Mouse (Mus musculus): ENCODE results near the gene Ifitm6. TPM values are rescaled to one million over a fixed set of nuclear protein-coding genes. Genes with fewer than 3 reads are reported as not detected.

Ifitm6 gene
- total and polyA plus RNA-seq, 3 experiments: not detected

GRCm38 (mm10) chr7:141061269-141061692 lies 43.6 kb upstream of the Ifitm6 start:
- no peaks in the 10 kb centered on the region for H3K79me2 ChIP-seq (replicated peaks; ENCODE audit: control insufficient read depth, extremely low read depth, insufficient read depth, poor library complexity, severe bottlenecking)
- in situ Hi-C loops (cut with MboI; ENCODE audit: low pct_ligation_motif_present, low pct_unique_long_range_greater_than_20kb, low sequenced_read_pairs) (no loop called here), dilution Hi-C loops (cut with MboI; ENCODE audit: extremely low pct_ligation_motif_present, extremely low pct_unique_long_range_greater_than_20kb, low sequenced_read_pairs) (no loop called here)
- H3K4me3 ChIP-seq (replicated peaks in 1 of 3; ENCODE audit: low read depth in 2 of 3, low read length in 2 of 3, poor library complexity in 1 of 3): peak overlapping the region; percentile 12 to 65 (median 21)
- peak; percentile 0; the same call in 1 of the 2 replicates for TF ChIP-seq MXI1 (IDR thresholded peaks at IDR 0.05; ENCODE audit: low read depth, low read length)
- no peak for TF ChIP-seq POLR2AphosphoS2 (IDR thresholded peaks at IDR 0.05; ENCODE audit: low read depth, low read length)
- no peaks in the 10 kb centered on the region for H3K36me3 ChIP-seq (replicated peaks in 1 of 2; ENCODE audit: control insufficient read depth in 1 of 2, insufficient read depth in 1 of 2, low read length in 1 of 2)
- H3K27ac ChIP-seq (ENCODE audit: insufficient read depth, low read depth): no peak overlapping the region
- peaks cover 21 to 40% of the 10 kb centered on the region in 2 experiments for H3K4me1 ChIP-seq (ENCODE audit: control insufficient read depth in 1 of 2, insufficient read depth in 2 of 2)
- H3K27me3 ChIP-seq (replicated peaks): peaks cover 82% of the 10 kb centered on the region
- peak overlapping the region; percentile 38 for H3K9ac ChIP-seq (ENCODE audit: insufficient read depth, low read depth)
- H3K4me2 ChIP-seq (ENCODE audit: insufficient read depth, low read depth, poor library complexity, severe bottlenecking): peak overlapping the region; percentile 92
- peaks cover 10% of the 10 kb centered on the region for H3K9me3 ChIP-seq (replicated peaks; ENCODE audit: low read length)
- DNase-seq (ENCODE audit: extremely low read depth): no peak

- Histone ChIP-seq H3K36me3 (replicated peaks in 1 of 2; ENCODE audit: control insufficient read depth in 1 of 2, insufficient read depth in 1 of 2, low read length in 1 of 2) (no peaks in the 10 kb centered on the region), H3K4me2 (ENCODE audit: insufficient read depth, low read depth, poor library complexity, severe bottlenecking) (peak within 1 kb of the TSS; percentile 92), H3K79me2 (replicated peaks; ENCODE audit: control insufficient read depth, extremely low read depth, insufficient read depth, poor library complexity, severe bottlenecking) (no peaks in the 10 kb centered on the region), H3K27me3 (replicated peaks) (peaks cover 75% of the 10 kb centered on the region), H3K4me1 (ENCODE audit: control insufficient read depth in 1 of 2, insufficient read depth in 2 of 2) (peaks cover 21 to 38% of the 10 kb centered on the region in 2 experiments), H3K4me3 (replicated peaks in 1 of 3; ENCODE audit: low read depth in 2 of 3, low read length in 2 of 3, poor library complexity in 1 of 3) (peak within 1 kb of the TSS; percentile 12 to 65 (median 46)), H3K9ac (ENCODE audit: insufficient read depth, low read depth) (peak within 1 kb of the TSS; percentile 38), H3K27ac (ENCODE audit: insufficient read depth, low read depth) (no peak within 1 kb of the TSS), H3K9me3 (replicated peaks; ENCODE audit: low read length) (peaks cover 12% of the 10 kb centered on the region)
- in situ Hi-C loops (cut with MboI; ENCODE audit: low pct_ligation_motif_present, low pct_unique_long_range_greater_than_20kb, low sequenced_read_pairs): no loop called here
- no peak for DNase-seq (ENCODE audit: extremely low read depth)
- no peak for TF ChIP-seq UBTF (IDR thresholded peaks at IDR 0.05; ENCODE audit: low read depth, low read length)
- TF ChIP-seq POLR2A (IDR thresholded peaks at IDR 0.05; ENCODE audit: low read depth, low read length): peak; percentile 61
- TF ChIP-seq USF2 (conservative IDR thresholded peaks at IDR 0.05; ENCODE audit: low read depth, low read length): no peak
- 0 out of 2 replicates have a peak, but pooled peaks have one; percentile 26 for TF ChIP-seq ZMIZ1 (IDR thresholded peaks at IDR 0.05; ENCODE audit: low read depth, low read length)
- no peak for TF ChIP-seq CHD2 (IDR thresholded peaks at IDR 0.05; ENCODE audit: low read length)
- 0 out of 2 replicates have a peak, but pooled peaks have one; percentile 22 for TF ChIP-seq NELFE (IDR thresholded peaks at IDR 0.05; ENCODE audit: low read depth, low read length)
- peak; percentile 50; the same call in 1 of the 2 replicates for TF ChIP-seq MXI1 (IDR thresholded peaks at IDR 0.05; ENCODE audit: low read depth, low read length)
- 0 out of 2 replicates have a peak, but pooled peaks have one; percentile 22 for TF ChIP-seq MAX (IDR thresholded peaks at IDR 0.05; ENCODE audit: low read length)
- dilution Hi-C loops (cut with MboI; ENCODE audit: extremely low pct_ligation_motif_present, extremely low pct_unique_long_range_greater_than_20kb, low sequenced_read_pairs): no loop called here
Measured at GRCm38 (mm10) chr7:141060426-141061242, 42.9 kb upstream of the Ifitm6 start, which contains the start of gene B4galnt4. B4galnt4 (plus strand) TSS chr7:141061104.

GRCm38 (mm10) chr7:141059929-141060328 lies 42.2 kb upstream of the Ifitm6 start:
- dilution Hi-C loops (cut with MboI; ENCODE audit: extremely low pct_ligation_motif_present, extremely low pct_unique_long_range_greater_than_20kb, low sequenced_read_pairs): no loop called here
- peaks cover 68% of the 10 kb centered on the region for H3K27me3 ChIP-seq (replicated peaks)
- H3K4me3 ChIP-seq (replicated peaks in 1 of 3; ENCODE audit: low read depth in 2 of 3, low read length in 2 of 3, poor library complexity in 1 of 3): no peak overlapping the region
- H3K9me3 ChIP-seq (replicated peaks; ENCODE audit: low read length): peaks cover 16% of the 10 kb centered on the region
- in situ Hi-C loops (cut with MboI; ENCODE audit: low pct_ligation_motif_present, low pct_unique_long_range_greater_than_20kb, low sequenced_read_pairs): no loop called here
- TF ChIP-seq CTCF (conservative IDR thresholded peaks at IDR 0.05 in 1 of 2, IDR thresholded peaks at IDR 0.05 in 1 of 2; ENCODE audit: low read depth in 2 of 2, low read length in 2 of 2) (no peak), NELFE (IDR thresholded peaks at IDR 0.05; ENCODE audit: low read depth, low read length) (no peak)
- no peak overlapping the region for H3K27ac ChIP-seq (ENCODE audit: insufficient read depth, low read depth)
- DNase-seq (ENCODE audit: extremely low read depth): no peak
- no peak overlapping the region for H3K9ac ChIP-seq (ENCODE audit: insufficient read depth, low read depth)
- H3K4me2 ChIP-seq (ENCODE audit: insufficient read depth, low read depth, poor library complexity, severe bottlenecking): peak overlapping the region; percentile 92
- no peaks in the 10 kb centered on the region for H3K36me3 ChIP-seq (replicated peaks in 1 of 2; ENCODE audit: control insufficient read depth in 1 of 2, insufficient read depth in 1 of 2, low read length in 1 of 2)
- no peaks in the 10 kb centered on the region for H3K79me2 ChIP-seq (replicated peaks; ENCODE audit: control insufficient read depth, extremely low read depth, insufficient read depth, poor library complexity, severe bottlenecking)
- H3K4me1 ChIP-seq (ENCODE audit: control insufficient read depth in 1 of 2, insufficient read depth in 2 of 2): peaks cover 21 to 38% of the 10 kb centered on the region in 2 experiments
